Mouse (Mus musculus) forebrain, embryonic 16.5 days (tissue): ENCODE data around the gene Abcf1. TPM values are rescaled to one million over a fixed set of nuclear protein-coding genes. Genes with fewer than 3 reads are reported as not detected.

Experiments used
- microRNA counts: library from miRNA; unstranded; fragments of <30 nt; microRNA quantifications from one replicate; lab custom pipeline; 2016
- microRNA-seq: library from miRNA; unstranded; fragments of <30 nt; microRNA quantifications from one replicate; pipeline ENCODE4, GENCODE M21; 2017
- polyA plus RNA-seq: library from polyadenylated mRNA; unstranded; fragments of >200 nt; fragmentation: Nextera tagmentation; extraction: Ambion mirVana; gene quantifications from 2 replicates; pipeline ENCODE4 v1.2.1, GENCODE M21; 2015

Abcf1 gene
- polyA plus RNA-seq, 1 experiment from 2014 or later = 88.3 TPM

MicroRNAs encoded within 50 kb of the gene (microRNA counts, 519-probe panel; counts per million panel counts)
- microRNA mmu-miR-1894-3p (lab: Ali Mortazavi, UCI) = not detected
- 1,894 counts per million, percentile 23 among the panel's probes with 10 or more counts for microRNA mmu-miR-1894-5p (lab: Ali Mortazavi, UCI)
- 1,915 counts per million, percentile 24 among the panel's probes with 10 or more counts for microRNA mmu-miR-877 (lab: Ali Mortazavi, UCI)

Small RNA genes lying within 50 kb of the gene (microRNA-seq; reads per million reads assigned to microRNA genes)
- gene Mir1894 (not detected), gene Mir877 (83.8 reads per million, percentile 53 among the genes with 10 or more reads in this experiment)

Other genes with a start within 250 kb of the Abcf1 start
- gene Ier3, start 148.1 kb downstream of the Abcf1 start, polyA plus RNA-seq = 6.4 and 9.9 TPM in 2 replicates
- gene Flot1, start 146.5 kb downstream of the Abcf1 start, polyA plus RNA-seq = 83.5 and 89.3 TPM in 2 replicates
- gene Tubb5, start 131.5 kb downstream of the Abcf1 start, polyA plus RNA-seq = 1,979 and 2,045 TPM in 2 replicates
- 10.6 and 13.2 TPM in 2 replicates for gene Mdc1, start 128.2 kb downstream of the Abcf1 start, polyA plus RNA-seq
- gene Nrm, start 108.4 kb downstream of the Abcf1 start, polyA plus RNA-seq = 23.4 and 26.1 TPM in 2 replicates
- gene Ppp1r18, start 104.2 kb downstream of the Abcf1 start, polyA plus RNA-seq = 24.9 and 25.7 TPM in 2 replicates
- gene Dhx16, start 89.9 kb downstream of the Abcf1 start, polyA plus RNA-seq = 40.4 and 42.2 TPM in 2 replicates
- gene 2310061I04Rik, start 72.3 kb downstream of the Abcf1 start, polyA plus RNA-seq = 34.5 and 49.5 TPM in 2 replicates
- gene Atat1, start 59.7 kb downstream of the Abcf1 start, polyA plus RNA-seq = 423 and 493 TPM in 2 replicates
- 50.8 and 55.6 TPM in 2 replicates for gene Mrps18b, start 53.4 kb downstream of the Abcf1 start, polyA plus RNA-seq
- gene Ppp1r10, start 53.3 kb downstream of the Abcf1 start, polyA plus RNA-seq = 47.0 and 50.7 TPM in 2 replicates
- gene Gnl1, start 10.1 kb upstream of the Abcf1 start, polyA plus RNA-seq = 61.0 and 65.6 TPM in 2 replicates
- gene Prr3, start 10.5 kb upstream of the Abcf1 start, polyA plus RNA-seq = 78.9 and 93.2 TPM in 2 replicates
- 4.9 and 6.4 TPM in 2 replicates for gene H2-T24, start 50.8 kb upstream of the Abcf1 start, polyA plus RNA-seq
- 6.2 and 7.3 TPM in 2 replicates for gene H2-T23, start 63.1 kb upstream of the Abcf1 start, polyA plus RNA-seq
- gene H2-T22, start 73.0 kb upstream of the Abcf1 start, polyA plus RNA-seq = 4.9 and 5.3 TPM in 2 replicates
- not detected in 2 replicates for gene Gm6034, start 73.2 kb upstream of the Abcf1 start, polyA plus RNA-seq
- 0.16 TPM in 1 of 2 replicates, not detected in the other for gene Gm11127, start 88.6 kb upstream of the Abcf1 start, polyA plus RNA-seq
- not detected in 2 replicates for gene Gm19684, start 151.9 kb upstream of the Abcf1 start, polyA plus RNA-seq
- not detected in 2 replicates for gene Gm7030, start 159.7 kb upstream of the Abcf1 start, polyA plus RNA-seq
- not detected in 2 replicates for gene Gm8909, start 198.8 kb upstream of the Abcf1 start, polyA plus RNA-seq
- not detected in 2 replicates for gene H2-T3, start 220.5 kb upstream of the Abcf1 start, polyA plus RNA-seq